Mouse (Mus musculus): ENCODE results near the gene Son. TPM values are rescaled to one million over a fixed set of nuclear protein-coding genes. Genes with fewer than 3 reads are reported as not detected.

The Son gene
- polyA plus RNA-seq, 1 experiment: 31.9 TPM

GRCm38 (mm10) chr16:91698995-91699394, 51.7 kb downstream of the Son start:
- H3K4me3 ChIP-seq (replicated peaks): no peak overlapping the region
- H3K4me1 ChIP-seq: peaks cover 32% of the 10 kb centered on the region
- H3K36me3 ChIP-seq (replicated peaks; ENCODE audit: low read length): peaks cover 89% of the 10 kb centered on the region
- H3K27me3 ChIP-seq (replicated peaks): no peaks in the 10 kb centered on the region
- TF ChIP-seq FLI1 (IDR thresholded peaks at IDR 0.05; ENCODE audit: low read length) (no peak; the same call in 1 of the 2 replicates), GATA1 (IDR thresholded peaks at IDR 0.05; ENCODE audit: borderline replicate concordance, low read length) (no peak)
- no peaks in the 10 kb centered on the region for H3K9me3 ChIP-seq

DNA sequence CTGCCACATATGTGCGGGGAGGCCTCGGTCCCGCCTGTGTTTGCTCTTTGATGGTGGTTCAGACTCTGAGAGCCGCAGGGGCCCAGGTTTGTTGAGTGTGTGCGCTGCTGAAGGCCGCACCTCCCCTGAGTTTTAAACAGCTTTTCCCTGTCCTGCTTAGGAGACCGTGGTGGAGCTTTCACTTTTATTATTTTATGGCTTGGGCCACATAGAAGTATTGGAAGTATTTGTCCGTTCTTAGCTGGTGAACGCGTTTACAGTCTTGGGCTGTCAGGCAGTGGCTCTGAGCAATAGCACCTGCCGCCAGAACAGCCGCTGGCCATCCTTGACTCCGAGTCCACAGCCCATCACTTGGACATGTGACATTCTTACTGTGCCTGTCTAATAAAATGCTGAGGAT, 54.6 kb downstream of the Son start:
- TF ChIP-seq GATA1 (IDR thresholded peaks at IDR 0.05; ENCODE audit: borderline replicate concordance, low read length) (no peak), FLI1 (IDR thresholded peaks at IDR 0.05; ENCODE audit: low read length) (no peak)
- H3K4me3 ChIP-seq (replicated peaks): no peak overlapping the region
- no peaks in the 10 kb centered on the region for H3K27me3 ChIP-seq (replicated peaks)
- H3K4me1 ChIP-seq: peaks cover 18% of the 10 kb centered on the region
- H3K9me3 ChIP-seq: no peaks in the 10 kb centered on the region
- H3K36me3 ChIP-seq (replicated peaks; ENCODE audit: low read length): peaks cover 91% of the 10 kb centered on the region

DNA sequence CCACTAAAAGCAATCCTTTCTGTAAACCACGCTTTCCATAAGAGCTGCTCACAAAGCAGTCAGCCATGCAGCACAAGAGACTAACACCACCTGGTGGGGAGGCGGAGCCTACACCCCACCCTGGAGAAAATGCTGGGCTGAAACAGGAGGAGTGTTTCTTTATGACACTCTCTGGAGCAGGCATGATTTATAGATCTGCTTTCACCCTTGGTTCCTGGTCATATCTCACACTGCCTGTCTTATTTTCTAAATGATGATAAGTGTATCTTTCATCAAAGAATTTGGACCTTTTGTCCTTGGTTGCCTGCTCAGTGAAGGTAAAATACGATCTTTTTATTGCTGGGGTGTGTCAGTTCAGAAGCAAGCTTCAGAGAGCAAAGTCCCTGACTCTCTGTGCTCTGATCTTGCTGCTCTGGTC, 55.5 kb downstream of the Son start:
- Histone ChIP-seq H3K9me3 (no peaks in the 10 kb centered on the region), H3K4me1 (peaks cover 12% of the 10 kb centered on the region), H3K4me3 (replicated peaks) (no peak overlapping the region), H3K36me3 (replicated peaks; ENCODE audit: low read length) (peaks cover 92% of the 10 kb centered on the region), H3K27me3 (replicated peaks) (no peaks in the 10 kb centered on the region)
- TF ChIP-seq FLI1 (IDR thresholded peaks at IDR 0.05; ENCODE audit: low read length): no peak

- no peak for TF ChIP-seq GATA1 (IDR thresholded peaks at IDR 0.05; ENCODE audit: borderline replicate concordance, low read length)
- no peak for TF ChIP-seq FLI1 (IDR thresholded peaks at IDR 0.05; ENCODE audit: low read length)
- Histone ChIP-seq H3K9me3 (no peaks in the 10 kb centered on the region), H3K4me3 (replicated peaks) (no peak overlapping the region), H3K36me3 (replicated peaks; ENCODE audit: low read length) (peaks cover 91% of the 10 kb centered on the region), H3K27me3 (replicated peaks) (no peaks in the 10 kb centered on the region), H3K4me1 (peaks cover 12% of the 10 kb centered on the region)
Observed at GRCm38 (mm10) chr16:91704603-91705340, 57.5 kb downstream of the Son start.

- H3K27me3 ChIP-seq (replicated peaks): no peaks in the 10 kb centered on the region
- peaks cover 93% of the 10 kb centered on the region for H3K36me3 ChIP-seq (replicated peaks; ENCODE audit: low read length)
- H3K4me1 ChIP-seq: peaks cover 15% of the 10 kb centered on the region
- no peaks in the 10 kb centered on the region for H3K9me3 ChIP-seq
- no peak overlapping the region for H3K4me3 ChIP-seq (replicated peaks)
- TF ChIP-seq GATA1 (IDR thresholded peaks at IDR 0.05; ENCODE audit: borderline replicate concordance, low read length) (no peak), FLI1 (IDR thresholded peaks at IDR 0.05; ENCODE audit: low read length) (no peak)
Observed at GRCm38 (mm10) chr16:91710241-91710640, 62.9 kb downstream of the Son start.

DNA sequence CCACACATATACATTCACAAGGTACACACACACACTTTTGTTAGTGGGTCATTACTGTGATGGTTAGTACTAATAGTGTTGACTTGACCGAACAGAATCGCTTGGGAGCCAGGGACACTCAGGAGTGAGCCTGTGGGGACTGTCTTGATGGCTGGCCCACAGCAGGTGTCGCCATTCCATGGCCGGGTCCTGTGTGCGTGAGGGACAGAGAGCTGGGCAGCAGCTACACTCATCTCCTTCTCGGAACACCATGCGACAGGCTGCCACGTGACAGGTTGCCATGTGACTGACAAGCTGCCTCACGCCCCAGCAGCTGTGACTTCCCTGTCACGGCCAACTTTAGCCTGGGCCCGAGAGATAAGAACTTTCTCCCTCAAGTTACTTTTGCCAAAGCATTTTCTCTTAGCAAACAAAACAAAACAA, 69.6 kb downstream of the Son start:
- no peaks in the 10 kb centered on the region for H3K27me3 ChIP-seq (replicated peaks)
- H3K4me3 ChIP-seq (replicated peaks): peak overlapping the region; percentile 77
- H3K9me3 ChIP-seq: peaks cover 14% of the 10 kb centered on the region
- H3K36me3 ChIP-seq (replicated peaks; ENCODE audit: low read length): peaks cover 95% of the 10 kb centered on the region
- H3K4me1 ChIP-seq: peaks cover 38% of the 10 kb centered on the region
- no peak for TF ChIP-seq GATA1 (IDR thresholded peaks at IDR 0.05; ENCODE audit: borderline replicate concordance, low read length)

DNA sequence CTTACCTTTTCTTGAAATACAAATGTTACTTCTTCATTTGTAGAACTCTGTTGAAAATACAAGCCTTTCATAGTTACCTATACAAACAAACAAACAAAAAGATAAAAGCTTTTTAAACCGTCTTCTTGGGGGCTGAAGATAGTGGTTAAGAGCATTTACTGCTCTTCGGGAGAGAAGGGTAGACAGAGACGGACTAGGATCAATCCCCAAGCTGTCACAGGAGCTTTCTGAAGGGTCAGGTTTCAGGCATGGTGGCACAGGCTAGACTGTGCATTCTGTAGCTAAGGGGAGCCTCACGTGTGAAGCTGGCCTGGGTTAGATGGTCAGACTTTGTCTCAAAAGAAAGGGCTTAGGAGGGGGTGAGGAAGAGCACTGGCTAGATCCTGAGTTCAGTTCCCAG, 70.1 kb downstream of the Son start:
- Histone ChIP-seq H3K4me3 (replicated peaks) (peak overlapping the region; percentile 38), H3K4me1 (peaks cover 38% of the 10 kb centered on the region), H3K36me3 (replicated peaks; ENCODE audit: low read length) (peaks cover 92% of the 10 kb centered on the region), H3K27me3 (replicated peaks) (no peaks in the 10 kb centered on the region), H3K9me3 (peaks cover 14% of the 10 kb centered on the region)
- no peak for TF ChIP-seq FLI1 (IDR thresholded peaks at IDR 0.05; ENCODE audit: low read length)
- no peak for TF ChIP-seq GATA1 (IDR thresholded peaks at IDR 0.05; ENCODE audit: borderline replicate concordance, low read length)

- Histone ChIP-seq H3K36me3 (replicated peaks; ENCODE audit: low read length) (peaks cover 70% of the 10 kb centered on the region), H3K4me1 (peaks cover 49% of the 10 kb centered on the region), H3K4me3 (replicated peaks) (no peak overlapping the region), H3K9me3 (peaks cover 9% of the 10 kb centered on the region), H3K27me3 (replicated peaks) (peaks cover under 1% of the 10 kb centered on the region)
- no peak for TF ChIP-seq GATA1 (IDR thresholded peaks at IDR 0.05; ENCODE audit: borderline replicate concordance, low read length)
- TF ChIP-seq FLI1 (IDR thresholded peaks at IDR 0.05; ENCODE audit: low read length): no peak
Observed at GRCm38 (mm10) chr16:91724247-91724646, 76.9 kb downstream of the Son start.

GRCm38 (mm10) chr16:91727433-91727832, 80.1 kb downstream of the Son start:
- TF ChIP-seq FLI1 (IDR thresholded peaks at IDR 0.05; ENCODE audit: low read length) (no peak), GATA1 (IDR thresholded peaks at IDR 0.05; ENCODE audit: borderline replicate concordance, low read length) (no peak)
- peak overlapping the region; percentile 97 for H3K4me3 ChIP-seq (replicated peaks)
- no peaks in the 10 kb centered on the region for H3K9me3 ChIP-seq
- H3K27me3 ChIP-seq (replicated peaks): peaks cover 29% of the 10 kb centered on the region
- peaks cover 66% of the 10 kb centered on the region for H3K4me1 ChIP-seq
- H3K36me3 ChIP-seq (replicated peaks; ENCODE audit: low read length): peaks cover 42% of the 10 kb centered on the region

- TF ChIP-seq GATA1 (IDR thresholded peaks at IDR 0.05; ENCODE audit: borderline replicate concordance, low read length) (no peak), FLI1 (IDR thresholded peaks at IDR 0.05; ENCODE audit: low read length) (no peak)
- Histone ChIP-seq H3K9me3 (no peaks in the 10 kb centered on the region), H3K27me3 (replicated peaks) (peaks cover 36% of the 10 kb centered on the region), H3K4me3 (replicated peaks) (peak within 1 kb of the TSS; percentile 97), H3K36me3 (replicated peaks; ENCODE audit: low read length) (peaks cover 37% of the 10 kb centered on the region), H3K4me1 (peaks cover 74% of the 10 kb centered on the region)
Observed at GRCm38 (mm10) chr16:91728123-91729065, 81.1 kb downstream of the Son start, which contains the start of gene Cryzl1. Cryzl1 (minus strand) TSS chr16:91728975.

Other genes with a start within 250 kb of the Son start
- gene Il10rb, start 241.3 kb upstream of the Son start, polyA plus RNA-seq (2012; ENCODE audit: insufficient read depth, low replicate concordance): 2.0 and 13.1 TPM in 2 replicates
- gene Ifnar1, start 162.3 kb upstream of the Son start, polyA plus RNA-seq (2012; ENCODE audit: insufficient read depth, low replicate concordance): 3.8 TPM in 2 replicates
- 12.5 and 13.8 TPM in 2 replicates for gene Ifngr2, start 100.4 kb upstream of the Son start, polyA plus RNA-seq (2012; ENCODE audit: insufficient read depth, low replicate concordance)
- 2.6 TPM in 1 of 2 replicates, not detected in the other for gene Tmem50b, start 49.7 kb upstream of the Son start, polyA plus RNA-seq (2012; ENCODE audit: insufficient read depth, low replicate concordance)
- 0.92 and 3.9 TPM in 2 replicates for gene Dnajc28, start 28.5 kb upstream of the Son start, polyA plus RNA-seq (2012; ENCODE audit: insufficient read depth, low replicate concordance)
- 26.0 and 173 TPM in 2 replicates for gene Gart, start 554 bp upstream of the Son start, polyA plus RNA-seq (2012; ENCODE audit: insufficient read depth, low replicate concordance)
- gene Donson, start 41.3 kb downstream of the Son start, polyA plus RNA-seq (2012; ENCODE audit: insufficient read depth, low replicate concordance): 4.6 and 11.1 TPM in 2 replicates
- 9.9 TPM in 1 of 2 replicates, not detected in the other for gene Cryzl1, start 81.5 kb downstream of the Son start, polyA plus RNA-seq (2012; ENCODE audit: insufficient read depth, low replicate concordance)
- gene Itsn1, start 81.8 kb downstream of the Son start, polyA plus RNA-seq (2012; ENCODE audit: insufficient read depth, low replicate concordance): 24.6 and 49.2 TPM in 2 replicates